Mouse (Mus musculus) lung, postnatal 0 days (tissue): ENCODE results near the gene Myo10. TPM values are rescaled to one million over a fixed set of nuclear protein-coding genes. Genes with fewer than 3 reads are reported as not detected.

Source experiments
- ATAC-seq: fragments of 200-750 bp; cut with Nextera tagmentation; 2 replicates; pipeline ENCODE4 v1.8.0; 2017; ENCODE audit warnings: moderate library complexity
- DNase-seq: peaks from one replicate; pipeline ENCODE4 v3.0.0-alpha.2; 2016; ENCODE audit warnings: low spot score
- H3K27ac ChIP-seq: fragments of 300-500 bp; sonication (generic); 2 replicates; pipeline ENCODE4 v1.5.1; 2014; ENCODE audit warnings: antibody characterized with exemption, mild to moderate bottlenecking, low read length, mixed read lengths
- H3K27me3 ChIP-seq: fragments of 300-500 bp; sonication (generic); replicated peaks from 2 replicates; pipeline ENCODE4 v1.6.1; 2014; ENCODE audit warnings: low read length, mixed read lengths; ENCODE audit not compliant: insufficient read depth
- H3K36me3 ChIP-seq: fragments of 300-500 bp; sonication (generic); 2 replicates; pipeline ENCODE4 v1.6.1; 2014; ENCODE audit warnings: low read length, mixed read lengths; ENCODE audit not compliant: insufficient read depth
- H3K4me1 ChIP-seq: fragments of 300-500 bp; sonication (generic); 2 replicates; pipeline ENCODE4 v1.6.1; 2014; ENCODE audit warnings: antibody characterized with exemption, low read depth, low read length, mixed read lengths; ENCODE audit not compliant: insufficient read depth
- H3K4me2 ChIP-seq: fragments of 300-500 bp; sonication (generic); replicated peaks from 2 replicates; pipeline ENCODE4 v1.6.1; 2014; ENCODE audit warnings: low read depth, mild to moderate bottlenecking, low read length, moderate library complexity, mixed read lengths
- H3K4me3 ChIP-seq: fragments of 300-500 bp; sonication (generic); 2 replicates; pipeline ENCODE4 v1.5.1; 2014; ENCODE audit warnings: low read depth, low read length
- H3K9ac ChIP-seq: fragments of 300-500 bp; sonication (generic); replicated peaks from 2 replicates; pipeline ENCODE4 v1.6.1; 2014; ENCODE audit warnings: low read depth, mild to moderate bottlenecking
- H3K9me3 ChIP-seq: fragments of 300-500 bp; sonication (generic); 2 replicates; pipeline ENCODE4 v1.6.1; 2016; ENCODE audit warnings: low read length, mixed read lengths
- CTCF ChIP-seq: IDR thresholded peaks from 2 replicates; pipeline ENCODE4 v1.5.1; 2016; ENCODE audit warnings: antibody characterized with exemption, mild to moderate bottlenecking
- EP300 ChIP-seq: IDR thresholded peaks from 2 replicates; pipeline ENCODE4 v1.6.1; 2016; ENCODE audit warnings: antibody characterized with exemption, mild to moderate bottlenecking, control low read depth
- WGBS: fragments of 180-500 bp; shearing (Covaris S2); extraction: QIAGEN DNeasy Blood & Tissue Kit; methylation state at CpG from one replicate; pipeline ENCODE4 v1.1.7; 2014; 5-methylcytosine and 5-hydroxymethylcytosine counted together
- polyA plus RNA-seq: library from polyadenylated mRNA; unstranded; fragments of >200 nt; fragmentation: Nextera tagmentation; extraction: Ambion mirVana; gene quantifications from 2 replicates; pipeline ENCODE4 v1.2.1, GENCODE M21; 2015

Myo10 gene
- polyA plus RNA-seq, 1 experiment from 2014 or later = 17.3 TPM

GRCm38 (mm10) chr15:25726814-25727213, 104.5 kb downstream of the Myo10 start:
- Histone ChIP-seq H3K4me1 (no peaks in the 10 kb centered on the region; the same call in 1 of the 2 replicates), H3K4me2 (no peak overlapping the region), H3K4me3 (no peak overlapping the region), H3K36me3 (peaks cover 16% of the 10 kb centered on the region; the same call in 1 of the 2 replicates), H3K27ac (no peak overlapping the region), H3K27me3 (no peaks in the 10 kb centered on the region), H3K9ac (no peak overlapping the region), H3K9me3 (no peaks in the 10 kb centered on the region)
- no peak for TF ChIP-seq EP300
- no peak for TF ChIP-seq CTCF
- ATAC-seq (no peak), DNase-seq (no peak)
- 93% methylated on average over 5 of the region's 5 CpGs for WGBS

GRCm38 (mm10) chr15:25728501-25728900, 106.2 kb downstream of the Myo10 start:
- no peak overlapping the region for H3K4me3 ChIP-seq
- ATAC-seq = no peak
- H3K36me3 ChIP-seq = 0 out of 2 replicates have a peak, but pooled peaks cover 10% of the 10 kb centered on the region
- no peaks in the 10 kb centered on the region for H3K27me3 ChIP-seq
- no peaks in the 10 kb centered on the region for H3K9me3 ChIP-seq
- 83% methylated on average over 4 of the region's 4 CpGs for WGBS
- no peak for TF ChIP-seq CTCF
- no peak for TF ChIP-seq EP300
- H3K4me1 ChIP-seq = no peaks in the 10 kb centered on the region; the same call in 1 of the 2 replicates
- no peak overlapping the region for H3K27ac ChIP-seq
- no peak overlapping the region for H3K9ac ChIP-seq
- no peak overlapping the region for H3K4me2 ChIP-seq
- DNase-seq = no peak

GRCm38 (mm10) chr15:25731053-25731452, 108.7 kb downstream of the Myo10 start:
- H3K9me3 ChIP-seq = no peaks in the 10 kb centered on the region
- no peak for DNase-seq
- H3K9ac ChIP-seq = no peak overlapping the region
- H3K36me3 ChIP-seq = 0 out of 2 replicates have a peak, but pooled peaks cover 14% of the 10 kb centered on the region
- no peak for ATAC-seq
- no peak overlapping the region for H3K4me3 ChIP-seq
- 59% methylated on average over 9 of the region's 9 CpGs for WGBS
- H3K4me2 ChIP-seq = no peak overlapping the region
- peak; percentile 46 for TF ChIP-seq CTCF
- no peak for TF ChIP-seq EP300
- H3K27ac ChIP-seq = no peak overlapping the region
- no peaks in the 10 kb centered on the region for H3K4me1 ChIP-seq
- H3K27me3 ChIP-seq = no peaks in the 10 kb centered on the region

- H3K4me1 ChIP-seq = no peaks in the 10 kb centered on the region
- no peaks in the 10 kb centered on the region for H3K27me3 ChIP-seq
- H3K36me3 ChIP-seq = peaks cover 22% of the 10 kb centered on the region; the same call in 1 of the 2 replicates
- no peak overlapping the region for H3K27ac ChIP-seq
- H3K9ac ChIP-seq = no peak overlapping the region
- 87% methylated on average over 8 of the region's 8 CpGs for WGBS
- no peak overlapping the region for H3K4me3 ChIP-seq
- ATAC-seq (no peak), DNase-seq (peak; percentile 31)
- no peaks in the 10 kb centered on the region for H3K9me3 ChIP-seq
- no peak overlapping the region for H3K4me2 ChIP-seq
- TF ChIP-seq CTCF (peak; percentile 70), EP300 (no peak)
Observed at GRCm38 (mm10) chr15:25732758-25733428, 110.6 kb downstream of the Myo10 start.

GRCm38 (mm10) chr15:25733739-25734430, 111.6 kb downstream of the Myo10 start:
- Histone ChIP-seq H3K27ac (no peak overlapping the region), H3K27me3 (no peaks in the 10 kb centered on the region), H3K9me3 (no peaks in the 10 kb centered on the region), H3K4me1 (no peaks in the 10 kb centered on the region), H3K4me2 (no peak overlapping the region), H3K36me3 (peaks cover 21% of the 10 kb centered on the region; the same call in 1 of the 2 replicates), H3K9ac (no peak overlapping the region), H3K4me3 (no peak overlapping the region)
- no peak for ATAC-seq
- WGBS = 93% methylated on average over 11 of the region's 11 CpGs
- no peak for DNase-seq
- TF ChIP-seq CTCF (no peak), EP300 (no peak)

- H3K27me3 ChIP-seq = no peaks in the 10 kb centered on the region
- no peak overlapping the region for H3K27ac ChIP-seq
- H3K9ac ChIP-seq = no peak overlapping the region
- H3K36me3 ChIP-seq = peaks cover 37% of the 10 kb centered on the region; the same call in 1 of the 2 replicates
- TF ChIP-seq CTCF = no peak
- TF ChIP-seq EP300 = no peak
- no peak for DNase-seq
- no peak overlapping the region for H3K4me2 ChIP-seq
- H3K4me1 ChIP-seq = no peaks in the 10 kb centered on the region
- no peaks in the 10 kb centered on the region for H3K9me3 ChIP-seq
- WGBS = 71% methylated on average over 6 of the region's 6 CpGs
- H3K4me3 ChIP-seq = no peak overlapping the region
- ATAC-seq = no peak
Observed at GRCm38 (mm10) chr15:25736531-25736930, 114.2 kb downstream of the Myo10 start.
